Mouse (Mus musculus): ENCODE data around the gene Pdia6. TPM values are rescaled to one million over a fixed set of nuclear protein-coding genes. Genes with fewer than 3 reads are reported as not detected.

The Pdia6 gene
- 79.7 TPM for polyA plus RNA-seq (2014; fragmentation: Illumina TruSeq; extraction: RNeasy Lipid Tissue Mini Kit (QIAGEN cat#74804); ENCODE audit: low read depth, low replicate concordance)

DNA sequence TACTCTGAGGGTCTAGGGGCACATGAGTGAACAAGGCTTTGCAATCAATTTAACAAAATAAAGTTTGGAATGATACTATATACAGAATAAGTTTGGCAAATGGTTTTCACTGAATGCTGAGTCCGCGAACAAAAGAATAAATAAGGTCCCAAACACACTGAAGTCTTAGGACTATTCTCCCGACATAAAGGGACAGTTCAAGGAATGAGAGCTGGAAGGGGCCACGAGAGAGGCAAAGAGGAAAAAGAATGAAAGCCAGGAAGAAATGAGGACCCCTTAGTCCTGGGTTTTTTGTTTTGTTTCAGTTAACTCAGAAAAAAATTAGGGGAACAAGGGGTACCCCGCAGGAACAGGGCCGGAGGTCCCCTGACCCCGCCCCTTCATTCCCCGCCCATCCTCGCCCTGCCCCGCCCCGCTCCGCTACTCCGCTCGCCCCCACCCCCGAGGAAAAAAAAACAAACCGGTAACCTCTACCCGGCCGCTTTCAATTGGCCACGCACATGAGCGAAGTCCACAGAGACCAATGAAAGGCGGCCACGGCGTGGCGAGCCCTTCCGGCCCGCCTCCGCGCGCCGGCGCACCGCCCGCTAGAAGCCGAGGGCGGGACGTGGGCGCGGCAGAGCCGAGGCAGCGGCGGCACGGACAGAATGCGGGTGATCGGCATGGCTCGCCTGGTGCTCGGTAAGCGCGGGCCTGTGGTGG is at the start of gene Pdia6:
Pdia6 (plus strand) TSS at position 575 of the 702 bp plus-strand sequence.

DNA sequence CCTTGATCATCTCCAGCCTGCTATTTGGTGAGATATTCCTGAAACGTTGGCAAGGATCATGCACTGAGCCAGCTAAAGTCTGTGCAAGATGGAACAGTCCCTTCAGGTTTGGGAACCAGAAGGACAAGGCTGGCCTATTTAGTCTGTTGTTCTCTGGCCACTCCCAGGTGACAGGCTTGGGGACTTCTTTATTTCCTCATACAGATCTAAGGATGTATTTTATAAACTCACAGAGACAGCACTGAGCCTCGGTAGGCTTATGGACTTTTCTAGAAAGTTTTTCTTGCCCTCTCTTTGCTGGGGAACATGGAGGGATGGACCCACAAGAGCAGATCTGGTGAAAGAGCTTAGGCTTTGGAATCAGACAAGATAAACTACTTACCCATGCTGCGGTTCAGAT is 62.9 kb downstream of the Pdia6 start, which contains the start of gene Atp6v1c2:
Atp6v1c2 (minus strand) TSS at position 101 of the 400 bp plus-strand sequence.

Other genes starting within 250 kb of the Pdia6 start
- 13.5 TPM for gene Kcnf1, start 89.7 kb upstream of the Pdia6 start, polyA plus RNA-seq (2014; fragmentation: Illumina TruSeq; extraction: RNeasy Lipid Tissue Mini Kit (QIAGEN cat#74804); ENCODE audit: low read depth, low replicate concordance)
- not detected for gene Atp6v1c2, start 62.8 kb downstream of the Pdia6 start, polyA plus RNA-seq (2014; fragmentation: Illumina TruSeq; extraction: RNeasy Lipid Tissue Mini Kit (QIAGEN cat#74804); ENCODE audit: low read depth, low replicate concordance)
- gene Nol10, start 81.9 kb downstream of the Pdia6 start, polyA plus RNA-seq (2014; fragmentation: Illumina TruSeq; extraction: RNeasy Lipid Tissue Mini Kit (QIAGEN cat#74804); ENCODE audit: low read depth, low replicate concordance): 10.8 TPM

All from sigmoid colon, adult 10 weeks (tissue).